8 mouse cellular contexts compared by ENCODE assay signal in the genomic region with DNA sequence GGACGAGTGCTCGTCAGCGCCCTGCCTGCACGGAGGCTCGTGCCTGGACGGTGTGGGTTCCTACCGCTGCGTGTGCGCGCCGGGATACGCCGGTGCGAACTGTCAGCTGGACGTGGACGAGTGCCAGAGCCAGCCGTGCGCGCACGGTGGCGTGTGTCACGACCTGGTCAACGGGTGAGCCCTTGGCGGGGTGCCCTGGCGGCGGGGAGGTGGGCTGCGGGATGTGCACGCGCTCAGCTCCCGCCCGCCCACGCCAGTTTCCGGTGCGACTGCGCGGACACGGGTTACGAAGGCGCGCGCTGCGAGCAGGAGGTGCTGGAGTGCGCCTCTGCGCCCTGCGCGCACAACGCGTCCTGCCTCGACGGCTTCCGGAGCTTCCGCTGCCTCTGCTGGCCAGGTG. TPM values are rescaled to one million over a fixed set of nuclear protein-coding genes. Genes with fewer than 3 reads are reported as not detected.
DNase-seq lines count a peak whose midpoint lies in the region; ATAC-seq and TF ChIP-seq lines count a peak whose summit lies in the region.

No protein-coding gene starts in this region.

- H3K4me3 ChIP-seq in gastrocnemius, adult 2 months, result peak overlapping the region; percentile 61
- H3K4me3 ChIP-seq in E14TG2a.4 (replicated peaks; ENCODE audit: low read length), result peak overlapping the region; percentile 81
- peak overlapping the region; percentile 21; the same call in 1 of the 2 replicates for H3K4me3 ChIP-seq in liver, embryonic 13.5 days (replicated peaks)

- peaks cover 44% of the 10 kb centered on the region for H3K4me1 ChIP-seq in E14TG2a.4 (replicated peaks; ENCODE audit: low read depth, low read length)
- no peaks in the 10 kb centered on the region; the same call in 1 of the 2 replicates for H3K4me1 ChIP-seq in liver, embryonic 13.5 days (replicated peaks)

- WGBS in liver, embryonic 13.5 days (ENCODE audit: insufficient replicate concordance), result 34% methylated on average over 52 of the region's 52 CpGs

- DNase-seq in gastrocnemius, adult 2 months, result no peak
- DNase-seq in gastrocnemius, postnatal 4 days (ENCODE audit: low spot score in 2 of 2), result no peak
- DNase-seq in liver, embryonic 13.5 days, result no peak
- DNase-seq in thymus, postnatal 4 days, result peak; percentile 56
- DNase-seq in left cerebral cortex, adult 18-20 months (ENCODE audit: low spot score in 2 of 2), result no peak
- no peak for DNase-seq in layer of hippocampus, adult 9-11 months

- no peaks in the 10 kb centered on the region for H3K9me3 ChIP-seq in E14TG2a.4 (ENCODE audit: low read length)
- no peaks in the 10 kb centered on the region for H3K9me3 ChIP-seq in liver, embryonic 13.5 days (replicated peaks)

- intact Hi-C loops in gastrocnemius, adult 2 months (cut with DNase I), result no loop called here

- ATAC-seq in granulocyte monocyte progenitor cell, adult 5-6 weeks (replicated peaks; ENCODE audit: poor library complexity, severe bottlenecking), result peak; percentile 22; the same call in 1 of the 2 replicates
- no peak for ATAC-seq in liver, embryonic 13.5 days (ENCODE audit: low read depth)

- peak overlapping the region; percentile 19; the same call in 1 of the 2 replicates for H3K4me2 ChIP-seq in liver, embryonic 13.5 days

- H3K9ac ChIP-seq in liver, embryonic 13.5 days, result no peak overlapping the region

- TF ChIP-seq CTCF in gastrocnemius, adult 2 months (IDR thresholded peaks at IDR 0.05), result no peak
- TF ChIP-seq CTCF in E14TG2a.4 (conservative IDR thresholded peaks at IDR 0.05; ENCODE audit: low read length), result no peak

- H3K36me3 ChIP-seq in E14TG2a.4 (ENCODE audit: insufficient read depth, low read length), result no peaks in the 10 kb centered on the region
- no peaks in the 10 kb centered on the region for H3K36me3 ChIP-seq in liver, embryonic 13.5 days

- no peak overlapping the region for H3K27ac ChIP-seq in gastrocnemius, adult 2 months
- no peak overlapping the region for H3K27ac ChIP-seq in liver, embryonic 13.5 days

- H3K27me3 ChIP-seq in E14TG2a.4 (ENCODE audit: insufficient read depth, low read length), result peaks cover 93% of the 10 kb centered on the region
- H3K27me3 ChIP-seq in liver, embryonic 13.5 days, result peaks cover 70% of the 10 kb centered on the region

RNA-seq across cellular contexts. Expression of gene Crb2, which starts 10.4 kb away (rescaled TPM):
- not detected for total RNA-seq in gastrocnemius, adult 2 months (2021)
- under 1 TPM; 0.37 to 0.70 TPM for total RNA-seq in gastrocnemius, postnatal 4 days (2021)
- total RNA-seq in granulocyte monocyte progenitor cell, adult 5-6 weeks (2014; fragmentation: Nextera tagmentation), result not detected in 2 replicates
- total RNA-seq in granulocyte monocyte progenitor cell, adult 5-6 weeks (2017), result not detected in 2 replicates
- 0.39 and 0.46 TPM in 2 replicates for polyA plus RNA-seq in liver, embryonic 13.5 days (2015; fragmentation: Nextera tagmentation; extraction: Ambion mirVana)
- total RNA-seq in left cerebral cortex, adult 18-20 months (2021), result 1 to 10 TPM; 2.8 to 3.1 TPM

Comparison
In these comparisons a context has a peak if more than half of its experiments do, and no peak if none do; other contexts are left out.
1. H3K4me3 ChIP-seq: peak in every context shown above with its lines; median percentile 81 in E14TG2a.4; 61 in gastrocnemius, adult 2 months; 21 in liver, embryonic 13.5 days.